Mouse (Mus musculus): ENCODE results near the gene Tat. TPM values are rescaled to one million over a fixed set of nuclear protein-coding genes. Genes with fewer than 3 reads are reported as not detected.

Gene Tat
- polyA plus RNA-seq, 1 experiment from 2014 or later = not detected

DNA sequence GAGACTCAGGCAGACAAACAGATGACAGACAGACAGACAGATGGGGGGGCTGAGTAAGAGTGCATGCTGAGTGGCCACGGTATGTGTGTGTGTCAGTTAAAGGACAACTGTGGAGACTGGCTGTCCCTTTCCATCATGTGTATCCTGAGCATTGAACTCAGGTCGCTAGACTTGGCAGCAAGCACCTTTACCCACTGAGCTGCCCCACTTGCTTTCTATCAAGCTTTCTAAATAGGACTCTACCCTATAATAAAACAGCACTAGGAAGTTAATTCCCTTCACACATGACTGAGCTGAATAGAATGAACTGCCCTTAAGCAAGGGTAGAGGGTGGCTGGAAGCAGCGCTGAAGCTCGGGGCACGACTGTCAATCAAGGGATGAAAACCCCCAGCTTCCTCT, 1.9 kb downstream of the Tat start:
- H3K4me1 ChIP-seq = no peaks in the 10 kb centered on the region
- no peak overlapping the region for H3K27ac ChIP-seq
- 76% methylated on average over 5 of the region's 5 CpGs for WGBS
- H3K27me3 ChIP-seq (ENCODE audit: insufficient read depth, poor library complexity, severe bottlenecking) = no peaks in the 10 kb centered on the region
- DNase-seq (ENCODE audit: low spot score) = no peak
- no peak overlapping the region for H3K4me3 ChIP-seq
- no peaks in the 10 kb centered on the region for H3K9me3 ChIP-seq
- no peaks in the 10 kb centered on the region for H3K36me3 ChIP-seq

DNA sequence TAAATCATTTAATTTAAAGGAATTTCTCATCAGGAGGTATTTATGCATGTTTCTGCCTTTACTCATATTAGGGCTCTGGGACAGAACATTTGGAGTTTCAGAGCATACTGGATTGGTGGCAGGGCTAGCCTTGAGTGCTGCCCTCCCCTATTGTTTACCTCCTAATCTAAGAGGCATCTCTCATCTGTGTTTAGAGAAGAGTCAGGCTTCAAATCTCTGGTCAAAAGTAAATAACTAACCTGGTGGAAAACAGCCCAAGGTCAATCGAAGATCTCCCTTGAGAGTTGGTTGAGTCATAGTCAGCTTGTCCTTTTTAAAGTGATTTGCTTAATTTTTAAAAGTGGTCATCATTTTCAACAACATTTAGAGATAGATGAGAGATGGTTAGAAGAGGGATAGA, 2.7 kb downstream of the Tat start:
- 82% methylated on average over 1 of the region's 1 CpGs for WGBS
- Histone ChIP-seq H3K27ac (no peak overlapping the region), H3K9me3 (no peaks in the 10 kb centered on the region), H3K4me3 (no peak overlapping the region), H3K27me3 (ENCODE audit: insufficient read depth, poor library complexity, severe bottlenecking) (no peaks in the 10 kb centered on the region), H3K36me3 (no peaks in the 10 kb centered on the region), H3K4me1 (no peaks in the 10 kb centered on the region)
- DNase-seq (ENCODE audit: low spot score) = no peak

DNA sequence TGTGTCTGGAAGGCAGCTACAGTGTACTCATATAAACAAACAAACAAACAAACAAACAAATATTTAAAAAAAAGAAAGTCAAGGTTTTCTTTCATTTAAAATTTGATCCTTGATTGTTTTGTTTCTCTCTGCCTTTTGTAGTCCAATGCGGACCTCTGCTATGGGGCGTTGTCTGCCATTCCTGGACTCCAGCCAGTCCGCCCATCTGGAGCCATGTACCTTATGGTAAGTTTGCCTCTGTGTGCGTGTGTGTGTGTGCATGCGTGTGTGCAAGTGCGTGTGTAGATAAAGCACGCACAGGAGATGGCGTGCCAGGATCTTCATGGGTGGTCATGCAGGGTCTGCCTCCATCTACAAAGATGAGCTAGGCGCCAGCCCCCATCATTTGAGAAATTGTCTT, 7.1 kb downstream of the Tat start:
- H3K4me3 ChIP-seq = no peak overlapping the region
- no peaks in the 10 kb centered on the region for H3K4me1 ChIP-seq
- H3K36me3 ChIP-seq = no peaks in the 10 kb centered on the region
- no peaks in the 10 kb centered on the region for H3K27me3 ChIP-seq (ENCODE audit: insufficient read depth, poor library complexity, severe bottlenecking)
- WGBS = 90% methylated on average over 9 of the region's 9 CpGs
- no peaks in the 10 kb centered on the region for H3K9me3 ChIP-seq
- DNase-seq (ENCODE audit: low spot score) = no peak
- H3K27ac ChIP-seq = no peak overlapping the region

DNA sequence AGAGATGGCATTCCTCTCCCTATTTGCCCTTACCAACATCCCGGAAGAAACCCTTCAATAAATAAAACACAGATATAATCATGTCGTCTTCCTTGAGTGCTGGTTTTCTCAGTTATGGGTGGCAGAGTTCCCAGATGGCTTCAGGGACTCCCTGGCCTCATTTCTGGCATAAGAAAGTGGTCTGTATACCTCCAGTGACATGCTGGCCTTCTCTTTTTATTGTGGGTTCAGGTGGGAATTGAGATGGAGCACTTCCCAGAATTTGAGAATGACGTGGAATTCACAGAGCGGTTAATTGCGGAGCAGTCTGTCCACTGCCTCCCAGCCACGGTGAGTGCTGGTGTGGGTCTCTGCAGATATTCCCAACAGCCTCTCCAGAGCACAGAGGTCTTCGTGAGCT, 7.8 kb downstream of the Tat start:
- no peak for DNase-seq (ENCODE audit: low spot score)
- no peaks in the 10 kb centered on the region for H3K4me1 ChIP-seq
- H3K4me3 ChIP-seq = no peak overlapping the region
- no peaks in the 10 kb centered on the region for H3K9me3 ChIP-seq
- WGBS = 78% methylated on average over 7 of the region's 7 CpGs
- no peaks in the 10 kb centered on the region for H3K27me3 ChIP-seq (ENCODE audit: insufficient read depth, poor library complexity, severe bottlenecking)
- no peaks in the 10 kb centered on the region for H3K36me3 ChIP-seq
- no peak overlapping the region for H3K27ac ChIP-seq

DNA sequence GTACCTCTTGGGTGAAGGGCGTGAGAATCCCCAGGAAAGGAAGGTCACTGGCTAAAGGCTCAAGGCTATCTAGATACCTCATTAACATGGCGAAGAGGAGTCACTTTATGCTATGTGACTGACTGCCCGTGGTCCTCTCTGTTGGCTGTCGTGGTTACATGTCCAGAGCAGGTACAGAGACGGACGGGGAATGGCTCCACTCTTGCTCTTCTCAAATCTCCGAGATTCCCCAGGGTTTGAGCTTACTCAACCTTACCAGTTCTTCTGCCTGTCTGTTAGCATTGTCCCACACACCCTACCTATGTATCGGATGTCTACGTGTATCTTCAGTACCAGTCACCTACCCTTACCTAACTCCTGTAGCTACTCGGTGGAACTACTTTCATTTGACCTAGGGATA, 9.7 kb downstream of the Tat start:
- Histone ChIP-seq H3K9me3 (no peaks in the 10 kb centered on the region), H3K4me1 (no peaks in the 10 kb centered on the region), H3K36me3 (no peaks in the 10 kb centered on the region), H3K27ac (no peak overlapping the region), H3K27me3 (ENCODE audit: insufficient read depth, poor library complexity, severe bottlenecking) (no peaks in the 10 kb centered on the region), H3K4me3 (no peak overlapping the region)
- no peak for DNase-seq (ENCODE audit: low spot score)
- 79% methylated on average over 10 of the region's 10 CpGs for WGBS

DNA sequence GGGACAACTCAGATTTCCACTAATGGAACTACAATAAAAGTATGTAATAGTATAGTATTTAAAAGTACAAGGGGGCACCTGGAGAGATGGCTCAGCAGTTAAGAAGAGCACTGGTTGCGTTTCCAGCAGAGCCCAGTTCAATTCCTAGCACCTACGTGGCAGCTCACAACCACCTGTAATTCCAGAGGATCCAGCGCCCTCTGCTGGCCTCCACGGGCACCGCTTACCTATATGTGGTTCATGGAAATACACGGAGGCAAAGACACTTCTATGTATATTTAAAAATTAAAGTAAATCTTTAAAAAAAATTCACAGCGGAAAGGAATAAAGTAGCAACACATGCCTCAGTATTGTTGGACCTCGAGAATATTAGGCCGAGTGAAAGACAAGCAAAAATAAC, 12.7 kb downstream of the Tat start:
- WGBS = 32% methylated on average over 9 of the region's 9 CpGs
- Histone ChIP-seq H3K9me3 (no peaks in the 10 kb centered on the region), H3K4me1 (no peaks in the 10 kb centered on the region), H3K36me3 (no peaks in the 10 kb centered on the region), H3K27me3 (ENCODE audit: insufficient read depth, poor library complexity, severe bottlenecking) (no peaks in the 10 kb centered on the region), H3K4me3 (no peak overlapping the region), H3K27ac (no peak overlapping the region)
- no peak for DNase-seq (ENCODE audit: low spot score)

DNA sequence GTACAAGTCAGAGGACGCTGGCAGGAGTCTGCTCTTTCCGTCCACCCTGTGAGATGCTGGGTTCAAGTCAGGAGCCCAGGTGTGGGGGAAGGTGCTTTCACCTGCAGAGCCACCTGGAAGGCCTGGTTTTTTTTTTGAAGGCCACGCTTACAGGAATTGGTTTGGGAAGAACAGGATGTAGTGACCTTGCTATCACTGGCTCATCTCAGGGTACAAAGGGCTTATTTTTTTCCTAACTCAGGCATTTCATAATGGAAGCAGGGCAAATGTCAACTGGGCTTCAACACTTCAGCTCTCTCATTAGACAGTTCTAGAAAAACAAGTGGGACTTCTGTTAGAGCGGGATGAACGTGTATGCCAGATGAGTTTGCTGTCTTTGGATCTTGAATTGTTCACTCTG, 14.1 kb downstream of the Tat start:
- Histone ChIP-seq H3K36me3 (no peaks in the 10 kb centered on the region), H3K4me1 (no peaks in the 10 kb centered on the region), H3K4me3 (no peak overlapping the region), H3K27me3 (ENCODE audit: insufficient read depth, poor library complexity, severe bottlenecking) (no peaks in the 10 kb centered on the region), H3K9me3 (no peaks in the 10 kb centered on the region), H3K27ac (no peak overlapping the region)
- WGBS = 70% methylated on average over 5 of the region's 5 CpGs
- no peak for DNase-seq (ENCODE audit: low spot score)

DNA sequence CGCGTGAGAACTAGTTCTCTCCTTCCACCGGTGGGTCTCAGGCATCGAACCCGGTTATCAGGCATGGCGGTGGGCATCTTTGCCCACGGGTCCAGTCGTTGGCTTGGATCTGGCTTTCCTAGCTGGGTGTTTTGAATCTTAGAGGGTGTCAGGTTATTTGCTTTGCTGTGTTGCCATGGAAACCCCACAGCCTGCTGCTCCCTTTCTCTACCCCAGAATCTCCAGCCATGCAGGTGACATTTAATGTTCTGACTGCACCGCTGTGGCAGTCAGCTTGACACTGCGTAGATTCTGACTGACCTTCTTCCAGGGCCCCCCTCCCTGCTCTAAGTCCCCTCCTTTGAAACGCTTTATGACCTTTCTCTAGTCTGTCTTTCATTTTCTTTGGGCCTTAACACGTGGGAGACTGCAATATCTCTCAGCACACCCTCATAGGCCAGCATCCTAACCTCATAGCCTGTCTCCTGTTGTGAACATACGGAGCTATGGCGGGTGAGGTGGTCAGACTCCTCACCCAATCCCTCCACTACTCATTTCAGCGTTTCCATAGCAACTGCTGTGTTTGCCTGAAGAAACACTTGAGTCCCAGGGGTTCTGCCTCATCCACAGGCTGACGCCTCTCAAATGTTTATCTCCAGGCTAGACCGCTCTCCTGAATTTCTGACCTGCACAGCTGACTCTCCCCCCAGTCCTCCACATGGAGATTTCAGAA, 16.2 kb downstream of the Tat start:
- WGBS = 59% methylated on average over 17 of the region's 17 CpGs
- no peaks in the 10 kb centered on the region for H3K9me3 ChIP-seq
- H3K4me1 ChIP-seq = no peaks in the 10 kb centered on the region
- H3K4me3 ChIP-seq = no peak overlapping the region
- no peak overlapping the region for H3K27ac ChIP-seq
- no peak for DNase-seq (ENCODE audit: low spot score)
- H3K36me3 ChIP-seq = no peaks in the 10 kb centered on the region
- H3K27me3 ChIP-seq (ENCODE audit: insufficient read depth, poor library complexity, severe bottlenecking) = no peaks in the 10 kb centered on the region

DNA sequence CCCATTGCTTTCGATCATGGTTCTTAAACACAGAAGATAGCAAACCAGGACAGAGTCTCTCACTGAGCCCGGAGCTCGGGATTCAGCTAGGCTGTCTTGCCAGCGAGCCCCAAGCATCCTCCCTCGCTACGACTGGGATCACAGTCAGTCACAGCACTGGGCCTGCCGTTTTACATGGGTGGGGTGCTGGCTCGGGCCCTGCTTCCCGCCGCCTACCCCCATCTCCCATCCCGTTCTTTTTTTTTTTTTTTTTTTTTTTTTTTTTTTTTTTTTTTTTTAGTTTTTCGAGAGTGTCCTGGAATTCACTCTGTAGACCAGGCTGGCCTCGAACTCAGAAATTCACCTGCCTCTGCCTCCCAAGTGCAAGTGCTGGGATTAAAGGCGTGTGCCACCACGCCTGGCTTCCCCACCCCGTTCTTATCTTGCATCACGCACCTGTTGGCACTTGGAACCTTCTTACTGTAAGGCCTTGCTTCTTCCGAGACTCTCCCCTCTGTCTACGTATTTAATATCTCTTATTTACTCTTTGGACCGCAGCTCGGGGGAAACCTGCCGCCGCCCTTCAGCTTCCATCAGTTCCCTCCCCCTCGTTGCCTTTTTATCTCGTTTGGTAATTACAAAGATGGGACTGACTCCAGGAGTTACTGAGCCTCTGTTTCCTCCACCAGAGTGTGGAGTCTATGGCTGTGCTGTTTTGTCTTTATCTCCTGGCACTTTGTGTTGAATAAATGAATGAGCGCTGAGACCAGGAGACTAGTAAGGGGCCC, 18.2 kb downstream of the Tat start:
- H3K27me3 ChIP-seq (ENCODE audit: insufficient read depth, poor library complexity, severe bottlenecking) = no peaks in the 10 kb centered on the region
- no peak overlapping the region for H3K4me3 ChIP-seq
- no peak overlapping the region for H3K27ac ChIP-seq
- H3K4me1 ChIP-seq = no peaks in the 10 kb centered on the region
- 73% methylated on average over 26 of the region's 26 CpGs for WGBS
- no peaks in the 10 kb centered on the region for H3K9me3 ChIP-seq
- no peak for DNase-seq (ENCODE audit: low spot score)
- no peaks in the 10 kb centered on the region for H3K36me3 ChIP-seq

DNA sequence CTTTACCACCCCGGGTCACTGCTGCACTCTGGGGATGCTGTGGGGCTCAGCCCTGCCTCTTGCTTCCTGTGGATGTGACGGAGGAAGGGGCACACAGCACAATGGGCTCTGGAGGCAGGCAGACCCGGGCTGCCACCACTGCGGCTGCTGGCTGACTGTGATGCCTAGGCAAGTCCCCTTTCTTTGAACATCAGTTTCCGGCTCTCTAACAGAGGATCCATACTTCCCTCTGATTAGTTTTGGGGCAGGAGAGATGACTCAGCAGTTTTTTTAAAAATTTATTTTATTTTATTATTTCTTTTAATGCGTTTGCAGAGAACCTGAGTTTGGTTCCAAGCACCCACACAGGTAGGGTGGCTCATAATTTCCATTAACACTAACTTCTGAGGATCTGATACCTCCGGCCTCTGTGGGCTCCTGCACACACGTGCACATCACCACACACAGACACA, 18.8 kb downstream of the Tat start:
- Histone ChIP-seq H3K4me3 (no peak overlapping the region), H3K4me1 (no peaks in the 10 kb centered on the region), H3K9me3 (no peaks in the 10 kb centered on the region), H3K36me3 (no peaks in the 10 kb centered on the region), H3K27ac (no peak overlapping the region), H3K27me3 (ENCODE audit: insufficient read depth, poor library complexity, severe bottlenecking) (no peaks in the 10 kb centered on the region)
- no peak for DNase-seq (ENCODE audit: low spot score)
- WGBS = 62% methylated on average over 8 of the region's 8 CpGs

DNA sequence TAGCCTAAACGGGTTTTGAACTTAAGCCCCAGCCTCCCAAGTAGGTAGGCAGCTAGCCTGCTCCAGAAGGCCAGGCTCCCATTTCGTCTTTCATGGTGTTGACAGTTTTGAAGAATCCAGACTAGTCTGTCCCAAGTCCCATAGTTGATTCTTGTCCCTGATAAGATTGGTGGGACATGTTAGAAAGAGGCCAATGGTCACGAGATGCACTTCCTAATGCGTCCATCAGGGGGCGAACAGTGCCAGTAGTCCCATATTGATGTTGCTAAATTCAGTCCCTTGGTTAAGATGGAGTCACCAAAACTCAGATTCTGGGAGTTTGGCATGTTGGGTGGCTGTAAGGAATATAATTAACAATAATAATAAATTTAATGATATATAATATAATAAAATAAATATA, 20.6 kb downstream of the Tat start:
- H3K4me1 ChIP-seq = no peaks in the 10 kb centered on the region
- WGBS = 27% methylated on average over 5 of the region's 5 CpGs
- H3K36me3 ChIP-seq = no peaks in the 10 kb centered on the region
- no peaks in the 10 kb centered on the region for H3K9me3 ChIP-seq
- no peak overlapping the region for H3K27ac ChIP-seq
- no peak for DNase-seq (ENCODE audit: low spot score)
- no peak overlapping the region for H3K4me3 ChIP-seq
- H3K27me3 ChIP-seq (ENCODE audit: insufficient read depth, poor library complexity, severe bottlenecking) = no peaks in the 10 kb centered on the region

DNA sequence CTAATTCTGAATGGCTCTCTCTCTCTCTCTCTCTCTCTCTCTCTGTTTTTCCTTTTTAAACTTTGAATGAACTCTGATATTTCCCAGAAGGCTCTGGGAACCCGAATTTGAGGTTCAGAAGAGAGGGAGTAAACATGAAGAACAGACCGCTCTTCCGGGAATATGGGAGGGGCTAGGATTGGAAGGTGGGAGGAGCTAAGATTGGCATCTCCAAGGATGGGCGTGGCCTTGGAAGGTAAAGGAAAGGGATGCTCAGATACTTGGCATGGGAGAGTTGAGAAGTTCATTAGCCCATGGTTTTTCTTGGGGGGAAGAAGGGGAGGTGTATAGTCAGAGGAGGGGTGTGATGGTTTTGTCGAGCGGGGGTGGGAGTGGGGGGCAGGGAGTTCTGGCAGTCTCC, 31.8 kb downstream of the Tat start:
- Histone ChIP-seq H3K4me1 (no peaks in the 10 kb centered on the region), H3K27me3 (ENCODE audit: insufficient read depth, poor library complexity, severe bottlenecking) (peaks cover 3% of the 10 kb centered on the region; the same call in 1 of the 2 replicates), H3K27ac (no peak overlapping the region), H3K9me3 (no peaks in the 10 kb centered on the region), H3K36me3 (no peaks in the 10 kb centered on the region), H3K4me3 (no peak overlapping the region)
- DNase-seq (ENCODE audit: low spot score) = no peak
- WGBS = 55% methylated on average over 6 of the region's 6 CpGs

DNA sequence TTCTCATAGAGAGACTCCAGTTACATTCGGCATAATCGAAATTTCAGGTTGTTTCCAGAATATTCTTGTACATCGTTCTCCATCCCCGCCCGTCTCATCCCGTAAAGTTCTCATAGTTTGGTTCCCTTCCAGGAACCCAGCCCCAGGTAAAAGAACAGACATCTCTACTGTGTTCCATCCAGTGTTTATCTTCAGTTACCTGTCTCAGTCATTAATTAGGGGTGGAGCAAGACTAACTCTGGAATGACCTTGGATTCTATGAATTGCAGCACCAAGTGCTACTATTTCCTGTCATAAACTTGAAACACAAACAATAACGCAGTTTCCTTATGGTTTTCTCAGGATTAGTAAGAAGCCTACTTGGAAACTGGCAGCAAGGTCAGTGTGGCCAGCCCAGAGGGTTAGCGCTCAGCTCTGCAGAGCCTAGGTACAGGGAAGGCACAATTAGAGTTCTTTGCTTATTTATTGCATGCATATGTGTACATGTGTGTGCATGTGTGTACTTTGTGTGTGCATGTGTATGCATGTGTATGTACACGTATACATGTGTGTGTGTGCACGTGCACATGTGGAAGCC, 32.6 kb downstream of the Tat start:
- Histone ChIP-seq H3K4me1 (no peaks in the 10 kb centered on the region), H3K27ac (no peak overlapping the region), H3K36me3 (no peaks in the 10 kb centered on the region), H3K4me3 (no peak overlapping the region), H3K27me3 (ENCODE audit: insufficient read depth, poor library complexity, severe bottlenecking) (peaks cover 3% of the 10 kb centered on the region; the same call in 1 of the 2 replicates), H3K9me3 (no peaks in the 10 kb centered on the region)
- DNase-seq (ENCODE audit: low spot score) = no peak
- WGBS = 93% methylated on average over 10 of the region's 10 CpGs
